Mouse (Mus musculus) bone marrow, adult 2 months (tissue): ENCODE results near the gene Slc6a1. TPM values are rescaled to one million over a fixed set of nuclear protein-coding genes. Genes with fewer than 3 reads are reported as not detected.

ENCODE experiments used
- H3K27ac ChIP-seq: fragments of 200-500 bp; 2 replicates; pipeline ENCODE4 v1.5.1; 2012; ENCODE audit warnings: low read depth, mild to moderate bottlenecking, control low read depth, inconsistent platforms, low read length; ENCODE audit not compliant: control insufficient read depth, poor library complexity, insufficient read depth
- H3K4me1 ChIP-seq: fragments of 200-500 bp; 2 replicates; pipeline ENCODE4 v1.6.1; 2011; ENCODE audit warnings: low read length; ENCODE audit not compliant: control insufficient read depth, insufficient read depth
- H3K4me3 ChIP-seq: fragments of 200-500 bp; replicated peaks from 2 replicates; pipeline ENCODE3; 2011; ENCODE audit warnings: mild to moderate bottlenecking, low read depth, low read length, control low read depth; ENCODE audit not compliant: control insufficient read depth
- CTCF ChIP-seq: fragments of 200-500 bp; IDR thresholded peaks from 2 replicates; pipeline ENCODE4 v1.5.1; 2011; ENCODE audit warnings: low read length, control low read depth; ENCODE audit not compliant: control insufficient read depth, insufficient read depth
- POLR2A ChIP-seq: fragments of 200-500 bp; IDR thresholded peaks from 2 replicates; pipeline ENCODE4 v1.6.1; 2011; ENCODE audit warnings: low read depth, mild to moderate bottlenecking, control low read depth, low read length, borderline replicate concordance; ENCODE audit not compliant: control insufficient read depth
- WGBS: fragments of 180-500 bp; shearing (Covaris S2); methylation state at CpG from one replicate; pipeline ENCODE4 v1.1.7; 2018; 5-methylcytosine and 5-hydroxymethylcytosine counted together
- polyA plus RNA-seq: library from polyadenylated mRNA; stranded (reverse); fragments of >200 nt; gene quantifications from 2 replicates; pipeline ENCODE4 v1.2.4, GENCODE M21; 2011; ENCODE audit warnings: low replicate concordance; ENCODE audit not compliant: missing spikeins, insufficient read depth, insufficient read length

Gene Slc6a1
- polyA plus RNA-seq, 1 experiment, result 3.9 TPM

- 63% methylated on average over 3 of the region's 3 CpGs for WGBS
- H3K27ac ChIP-seq, result no peak overlapping the region
- TF ChIP-seq CTCF (no peak), POLR2A (no peak)
Measured at GRCm38 (mm10) chr6:114264010-114264409, 18.4 kb upstream of the Slc6a1 start.

GRCm38 (mm10) chr6:114264426-114264825, 18.0 kb upstream of the Slc6a1 start:
- Histone ChIP-seq H3K4me3 (no peak overlapping the region), H3K4me1 (no peaks in the 10 kb centered on the region), H3K27ac (no peak overlapping the region)
- TF ChIP-seq CTCF (no peak), POLR2A (no peak)
- WGBS, result 56% methylated on average over 5 of the region's 5 CpGs

More at GRCm38 (mm10) chr6:114264010-114264409, 18.4 kb upstream of the Slc6a1 start:
- no peak overlapping the region for H3K4me3 ChIP-seq
- H3K4me1 ChIP-seq, result no peaks in the 10 kb centered on the region

- H3K4me3 ChIP-seq, result no peak overlapping the region
- TF ChIP-seq CTCF, result no peak
- TF ChIP-seq POLR2A, result no peak
- no peaks in the 10 kb centered on the region for H3K4me1 ChIP-seq
- no peak overlapping the region for H3K27ac ChIP-seq
Measured at GRCm38 (mm10) chr6:114266273-114266672, 16.2 kb upstream of the Slc6a1 start.

- Histone ChIP-seq H3K4me3 (no peak overlapping the region), H3K27ac (no peak overlapping the region), H3K4me1 (no peaks in the 10 kb centered on the region)
- TF ChIP-seq POLR2A (no peak), CTCF (no peak)
- 29% methylated on average over 4 of the region's 4 CpGs for WGBS
Measured at GRCm38 (mm10) chr6:114267979-114268378, 14.5 kb upstream of the Slc6a1 start.

- H3K27ac ChIP-seq, result no peak overlapping the region
- 79% methylated on average over 2 of the region's 2 CpGs for WGBS
- TF ChIP-seq CTCF (no peak), POLR2A (no peak)
- H3K4me1 ChIP-seq, result no peaks in the 10 kb centered on the region
- no peak overlapping the region for H3K4me3 ChIP-seq
Measured at GRCm38 (mm10) chr6:114269589-114269988, 12.8 kb upstream of the Slc6a1 start.

- H3K4me1 ChIP-seq, result no peaks in the 10 kb centered on the region
- WGBS, result 51% methylated on average over 5 of the region's 5 CpGs
- no peak overlapping the region for H3K4me3 ChIP-seq
- TF ChIP-seq CTCF (no peak), POLR2A (no peak)
- H3K27ac ChIP-seq, result no peak overlapping the region
Measured at GRCm38 (mm10) chr6:114270799-114271198, 11.6 kb upstream of the Slc6a1 start.

GRCm38 (mm10) chr6:114272279-114272678, 10.2 kb upstream of the Slc6a1 start:
- H3K4me1 ChIP-seq, result no peaks in the 10 kb centered on the region
- TF ChIP-seq CTCF, result no peak
- no peak for TF ChIP-seq POLR2A
- 83% methylated on average over 15 of the region's 15 CpGs for WGBS
- no peak overlapping the region for H3K4me3 ChIP-seq
- H3K27ac ChIP-seq, result no peak overlapping the region

GRCm38 (mm10) chr6:114273997-114274728, 8.3 kb upstream of the Slc6a1 start:
- no peaks in the 10 kb centered on the region for H3K4me1 ChIP-seq
- no peak for TF ChIP-seq CTCF
- TF ChIP-seq POLR2A, result no peak
- WGBS, result 59% methylated on average over 14 of the region's 14 CpGs
- no peak overlapping the region for H3K4me3 ChIP-seq
- H3K27ac ChIP-seq, result no peak overlapping the region

GRCm38 (mm10) chr6:114275800-114276199, 6.6 kb upstream of the Slc6a1 start:
- Histone ChIP-seq H3K4me1 (no peaks in the 10 kb centered on the region), H3K27ac (no peak overlapping the region), H3K4me3 (no peak overlapping the region)
- 57% methylated on average over 8 of the region's 8 CpGs for WGBS
- TF ChIP-seq CTCF (no peak), POLR2A (no peak)

GRCm38 (mm10) chr6:114283278-114283770, 889 bp downstream of the Slc6a1 start:
- Histone ChIP-seq H3K4me3 (no peak overlapping the region), H3K4me1 (no peaks in the 10 kb centered on the region), H3K27ac (no peak overlapping the region)
- TF ChIP-seq CTCF (no peak), POLR2A (no peak)
- 19% methylated on average over 8 of the region's 8 CpGs for WGBS
